Mouse (Mus musculus) CH12.LX (cell line): ENCODE results near the gene Acvr1.

ENCODE experiments used
- CTCF ChIP-seq, 2 experiments: IDR thresholded peaks in 1 of 2; conservative IDR thresholded peaks in 1 of 2; 2 replicates each; pipeline ENCODE4 v1.5.1; 2011 to 2012; ENCODE audit warnings: low read depth in 2 of 2, low read length in 2 of 2, improper control_type of control experiment in 1 of 2, inconsistent platforms in 1 of 2, mild to moderate bottlenecking in 1 of 2, moderate library complexity in 1 of 2
- EP300 ChIP-seq: IDR thresholded peaks from 2 replicates; pipeline ENCODE4 v1.6.1; 2011; ENCODE audit warnings: low read length, improper control_type of control experiment
- GABPA ChIP-seq: IDR thresholded peaks from 2 replicates; pipeline ENCODE4 v1.6.1; 2012; ENCODE audit warnings: low read depth, low read length, improper control_type of control experiment, inconsistent platforms; ENCODE audit not compliant: insufficient replicate concordance
- IRF4 ChIP-seq: IDR thresholded peaks from 2 replicates; pipeline ENCODE4 v1.6.1; 2014; ENCODE audit warnings: low read depth, mild to moderate bottlenecking, inconsistent platforms, low read length, improper control_type of control experiment
- MAX ChIP-seq: IDR thresholded peaks from 2 replicates; pipeline ENCODE4 v1.6.1; 2011; ENCODE audit warnings: low read length, improper control_type of control experiment
- POLR2A ChIP-seq: IDR thresholded peaks from 2 replicates; pipeline ENCODE4 v1.6.1; 2011; ENCODE audit warnings: low read depth, mild to moderate bottlenecking, improper control_type of control experiment, low read length

- TF ChIP-seq IRF4: no peak
- no peak for TF ChIP-seq CTCF (conservative IDR thresholded peaks at IDR 0.05 in 1 of 2, IDR thresholded peaks at IDR 0.05 in 1 of 2; ENCODE audit: low read depth in 2 of 2, low read length in 2 of 2)
- no peak for TF ChIP-seq MAX
- no peak for TF ChIP-seq EP300
- no peak for TF ChIP-seq POLR2A
- TF ChIP-seq GABPA: no peak
These were observed 9.7 kb downstream of the Acvr1 start for GRCm38 (mm10) chr2:58557045-58557845.
